Mouse (Mus musculus): Measurements from ENCODE around the gene Gle1. TPM values are rescaled to one million over a fixed set of nuclear protein-coding genes. Genes with fewer than 3 reads are reported as not detected.
A peak's percentile ranks its signal among the peaks of the same experiment; 100 is the strongest.

The Gle1 gene
- polyA plus RNA-seq, 1 experiment from 2014 or later, result 71.1 TPM

DNA sequence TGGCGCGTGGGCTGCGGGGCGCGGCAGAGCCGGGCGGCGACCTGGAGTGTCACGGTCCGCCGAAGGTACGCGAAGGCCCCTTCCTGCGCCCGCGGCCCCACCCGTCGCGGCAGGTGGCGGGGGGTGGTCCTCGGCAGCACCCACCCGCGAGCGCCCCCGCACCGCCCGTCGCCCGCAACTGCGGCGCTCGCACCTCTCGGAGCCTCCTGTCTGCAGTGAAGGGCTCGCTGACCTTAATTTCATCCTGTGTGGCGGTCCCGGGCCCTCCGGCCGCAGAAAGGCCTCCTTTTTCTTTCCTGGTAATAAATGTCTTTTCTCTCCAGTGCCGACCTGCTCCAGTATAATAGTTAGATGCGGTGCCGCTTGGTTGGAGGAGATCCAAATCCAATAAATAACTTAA lies 30.7 kb downstream of the Gle1 start:
- no peaks in the 10 kb centered on the region for H3K9me3 ChIP-seq
- peak overlapping the region; percentile 97 for H3K9ac ChIP-seq
- ATAC-seq (ENCODE audit: low FRiP score, low read depth), result peak; percentile 48
- peaks cover 20% of the 10 kb centered on the region for H3K36me3 ChIP-seq
- peak overlapping the region; percentile 80 for H3K4me2 ChIP-seq (replicated peaks)
- H3K4me1 ChIP-seq, result peaks cover 51% of the 10 kb centered on the region
- no peaks in the 10 kb centered on the region for H3K27me3 ChIP-seq (replicated peaks)
- under 1% methylated on average over 39 of the region's 41 CpGs for WGBS
- peak overlapping the region; percentile 95 for H3K4me3 ChIP-seq
- peak overlapping the region; percentile 92 for H3K27ac ChIP-seq

DNA sequence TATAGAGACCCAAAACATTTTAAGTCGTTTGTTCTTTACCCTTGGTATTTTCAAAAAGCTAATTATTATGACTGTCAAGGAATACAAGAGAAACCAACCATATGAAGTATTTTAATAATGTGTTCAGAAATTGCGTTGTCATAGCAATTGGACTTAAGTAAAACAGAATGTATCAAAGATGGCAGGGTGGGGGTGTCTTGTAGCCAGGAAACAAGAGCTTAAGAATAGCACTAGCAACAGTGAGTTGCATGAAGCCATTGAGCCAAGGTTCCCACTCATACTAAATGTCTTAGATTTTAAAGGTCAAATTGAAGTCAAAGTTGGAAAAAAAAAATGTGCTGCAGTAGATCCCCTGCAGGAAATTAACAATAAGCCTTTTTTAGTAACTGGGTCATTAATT lies 31.6 kb downstream of the Gle1 start:
- 67% methylated on average over 2 of the region's 2 CpGs for WGBS
- no peak overlapping the region for H3K27ac ChIP-seq
- no peak for ATAC-seq (ENCODE audit: low FRiP score, low read depth)
- H3K4me3 ChIP-seq, result peak overlapping the region; percentile 95
- H3K9me3 ChIP-seq, result no peaks in the 10 kb centered on the region
- H3K9ac ChIP-seq, result peak overlapping the region; percentile 97
- peaks cover 20% of the 10 kb centered on the region for H3K36me3 ChIP-seq
- peaks cover 54% of the 10 kb centered on the region for H3K4me1 ChIP-seq
- no peaks in the 10 kb centered on the region for H3K27me3 ChIP-seq (replicated peaks)
- peak overlapping the region; percentile 80 for H3K4me2 ChIP-seq (replicated peaks)

- WGBS, result 48% methylated on average over 5 of the region's 5 CpGs
- peaks cover 20% of the 10 kb centered on the region for H3K36me3 ChIP-seq
- H3K4me2 ChIP-seq (replicated peaks), result peak overlapping the region; percentile 80
- no peak for ATAC-seq (ENCODE audit: low FRiP score, low read depth)
- peak overlapping the region; percentile 44 for H3K9ac ChIP-seq
- 0 out of 2 replicates have a peak overlapping the region, but pooled peaks have one; percentile 7 for H3K4me3 ChIP-seq
- peaks cover 60% of the 10 kb centered on the region for H3K4me1 ChIP-seq
- H3K27me3 ChIP-seq (replicated peaks), result no peaks in the 10 kb centered on the region
- no peak overlapping the region for H3K27ac ChIP-seq
- no peaks in the 10 kb centered on the region for H3K9me3 ChIP-seq
Measured at GRCm38 (mm10) chr2:29967768-29968167, 32.5 kb downstream of the Gle1 start.

DNA sequence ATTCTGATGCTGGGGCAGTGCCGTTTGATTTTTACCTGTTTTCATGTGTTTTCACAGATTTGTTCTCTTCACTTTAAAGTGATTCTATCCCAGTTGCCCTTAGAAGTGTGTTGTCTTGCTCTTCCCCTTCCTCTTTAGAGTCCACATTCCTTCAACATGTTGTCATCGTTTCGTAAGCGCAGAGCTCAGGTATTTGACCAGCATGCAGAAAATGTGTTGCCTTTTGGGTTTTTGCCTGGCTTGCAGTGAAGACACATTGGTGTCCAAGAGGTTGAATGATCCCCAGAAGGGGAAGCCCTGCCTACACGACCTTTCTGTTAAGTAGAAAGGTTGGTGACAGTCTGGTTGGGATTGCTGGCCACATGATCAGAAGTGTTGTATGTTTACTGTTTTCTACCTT lies 33.4 kb downstream of the Gle1 start:
- Histone ChIP-seq H3K27ac (no peak overlapping the region), H3K4me2 (replicated peaks) (peak overlapping the region; percentile 80), H3K4me1 (peaks cover 57% of the 10 kb centered on the region), H3K4me3 (no peak overlapping the region), H3K36me3 (peaks cover 20% of the 10 kb centered on the region), H3K9ac (peak overlapping the region; percentile 33; the same call in 1 of the 2 replicates), H3K27me3 (replicated peaks) (no peaks in the 10 kb centered on the region), H3K9me3 (no peaks in the 10 kb centered on the region)
- ATAC-seq (ENCODE audit: low FRiP score, low read depth), result no peak
- WGBS, result 83% methylated on average over 5 of the region's 5 CpGs

DNA sequence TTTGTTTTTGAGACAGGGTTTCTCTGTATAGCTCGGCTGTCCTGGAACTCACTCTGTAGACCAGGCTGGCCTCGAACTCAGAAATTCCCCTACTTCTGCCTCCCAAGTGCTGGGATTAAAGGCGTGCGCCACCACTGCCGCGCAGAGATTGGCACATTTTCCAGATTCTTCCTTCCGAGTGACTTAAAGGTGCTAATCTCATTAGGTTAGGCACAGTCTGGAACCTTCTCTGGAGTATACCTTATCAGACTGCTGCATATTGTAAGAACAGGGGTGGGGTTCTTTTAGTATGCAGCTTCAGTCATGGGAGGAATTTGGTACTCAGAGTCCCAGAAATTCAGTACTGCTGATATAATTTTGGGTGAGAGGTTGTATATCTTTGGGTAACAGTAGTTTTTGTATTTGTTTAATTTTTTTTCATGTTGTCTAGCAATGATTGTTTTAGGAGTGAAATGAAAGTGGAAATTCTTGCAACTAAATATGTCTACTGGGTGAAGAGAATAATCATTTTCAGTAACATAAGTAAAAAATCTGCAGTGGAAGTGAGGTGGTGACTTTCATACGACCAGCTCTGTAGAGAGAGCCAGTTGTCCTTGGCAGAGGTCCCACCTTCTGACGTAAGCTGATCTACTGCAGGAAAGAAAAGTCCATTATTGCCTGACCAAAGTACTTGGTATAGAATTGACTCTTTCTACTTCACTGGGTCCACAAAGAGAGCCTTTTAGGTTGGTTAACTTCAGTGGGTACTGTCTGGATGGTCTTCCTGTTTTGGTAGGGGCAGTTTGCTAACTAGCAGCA lies 36.8 kb downstream of the Gle1 start:
- Histone ChIP-seq H3K4me1 (peaks cover 47% of the 10 kb centered on the region), H3K36me3 (peaks cover 31% of the 10 kb centered on the region), H3K27ac (no peak overlapping the region), H3K4me3 (no peak overlapping the region), H3K9me3 (no peaks in the 10 kb centered on the region), H3K27me3 (replicated peaks) (no peaks in the 10 kb centered on the region), H3K4me2 (replicated peaks) (no peak overlapping the region), H3K9ac (no peak overlapping the region)
- 84% methylated on average over 9 of the region's 9 CpGs for WGBS
- no peak for ATAC-seq (ENCODE audit: low FRiP score, low read depth)

DNA sequence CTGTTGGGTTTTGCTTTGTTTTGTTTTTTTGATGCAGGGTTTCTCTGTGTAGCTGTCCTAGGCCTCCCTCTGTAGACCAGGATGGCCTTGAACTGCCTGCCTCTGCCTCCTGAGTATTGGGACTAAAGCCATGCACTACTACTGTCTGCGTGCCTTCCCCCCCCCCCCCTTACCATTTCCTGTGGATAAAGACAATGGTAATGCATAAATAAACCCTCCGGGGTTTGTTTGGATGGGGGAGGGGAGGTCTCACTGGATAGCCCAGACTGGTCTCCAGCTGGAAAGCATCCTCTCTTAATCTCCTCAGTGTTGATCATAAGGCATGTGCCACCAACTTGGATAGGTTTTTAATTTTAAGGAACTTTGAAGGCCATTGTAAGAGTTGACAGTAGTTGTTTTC lies 38.3 kb downstream of the Gle1 start:
- Histone ChIP-seq H3K27ac (no peak overlapping the region), H3K4me3 (no peak overlapping the region), H3K36me3 (peaks cover 30% of the 10 kb centered on the region), H3K27me3 (replicated peaks) (no peaks in the 10 kb centered on the region), H3K4me2 (replicated peaks) (0 out of 2 replicates have a peak overlapping the region, but pooled peaks have one; percentile 20), H3K9me3 (no peaks in the 10 kb centered on the region), H3K9ac (no peak overlapping the region), H3K4me1 (peaks cover 32% of the 10 kb centered on the region)
- WGBS, result 5% methylated on average over 2 of the region's 2 CpGs
- ATAC-seq (ENCODE audit: low FRiP score, low read depth), result no peak

GRCm38 (mm10) chr2:29977307-29977706 lies 42.1 kb downstream of the Gle1 start:
- H3K27ac ChIP-seq, result no peak overlapping the region
- peaks cover 52% of the 10 kb centered on the region for H3K36me3 ChIP-seq
- H3K4me1 ChIP-seq, result peaks cover 10% of the 10 kb centered on the region
- H3K4me3 ChIP-seq, result no peak overlapping the region
- H3K27me3 ChIP-seq (replicated peaks), result no peaks in the 10 kb centered on the region
- H3K9me3 ChIP-seq, result no peaks in the 10 kb centered on the region
- H3K4me2 ChIP-seq (replicated peaks), result no peak overlapping the region
- no peak for ATAC-seq (ENCODE audit: low FRiP score, low read depth)
- H3K9ac ChIP-seq, result no peak overlapping the region

DNA sequence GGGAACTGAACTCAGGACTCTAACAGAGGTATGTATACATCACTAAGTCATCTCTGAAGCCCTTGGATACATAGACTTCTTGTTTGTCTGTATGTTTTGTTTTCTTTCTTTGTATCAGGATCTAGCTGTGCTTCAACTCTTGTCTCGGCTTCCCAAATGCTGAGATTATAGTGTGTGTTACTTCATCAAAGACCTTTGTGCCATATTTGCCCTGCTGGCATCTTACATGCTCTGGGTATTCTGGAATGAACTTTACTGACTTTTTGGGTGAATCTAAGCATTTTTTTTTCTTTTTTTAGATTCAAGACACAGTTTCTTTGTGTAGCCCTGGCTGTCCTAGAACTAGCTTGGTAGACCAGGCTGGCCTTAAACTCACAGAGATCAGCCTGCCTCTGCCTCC lies 45.4 kb downstream of the Gle1 start:
- Histone ChIP-seq H3K27me3 (replicated peaks) (no peaks in the 10 kb centered on the region), H3K4me1 (no peaks in the 10 kb centered on the region), H3K9me3 (no peaks in the 10 kb centered on the region), H3K9ac (no peak overlapping the region), H3K36me3 (peaks cover 80% of the 10 kb centered on the region), H3K4me2 (replicated peaks) (no peak overlapping the region), H3K27ac (no peak overlapping the region), H3K4me3 (no peak overlapping the region)
- WGBS, result 100% methylated on average over 1 of the region's 1 CpGs
- ATAC-seq (ENCODE audit: low FRiP score, low read depth), result no peak

DNA sequence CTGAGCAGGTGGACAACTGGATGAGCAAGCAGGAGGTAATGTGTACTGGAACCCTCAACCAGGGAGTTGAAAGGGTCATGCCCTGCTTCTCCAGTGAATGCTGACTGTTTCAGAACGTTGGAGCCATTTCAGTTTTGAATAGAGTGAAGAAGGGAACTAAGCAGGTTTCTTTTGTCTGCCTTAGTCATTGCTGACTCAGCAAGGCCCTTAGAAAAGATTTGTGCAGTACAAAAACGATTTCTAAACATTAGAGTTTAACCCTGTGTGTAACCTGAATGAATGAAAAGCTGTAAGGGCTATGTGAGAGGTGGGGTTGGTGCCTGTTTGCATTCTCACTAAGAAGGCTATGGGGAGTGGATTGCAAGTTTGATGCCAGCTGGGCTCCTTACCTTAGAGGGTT lies 56.7 kb downstream of the Gle1 start:
- H3K27ac ChIP-seq, result no peak overlapping the region
- H3K27me3 ChIP-seq (replicated peaks), result no peaks in the 10 kb centered on the region
- H3K9ac ChIP-seq, result no peak overlapping the region
- no peaks in the 10 kb centered on the region for H3K9me3 ChIP-seq
- ATAC-seq (ENCODE audit: low FRiP score, low read depth), result no peak
- H3K4me3 ChIP-seq, result no peak overlapping the region
- 68% methylated on average over 2 of the region's 2 CpGs for WGBS
- H3K36me3 ChIP-seq, result peaks cover 98% of the 10 kb centered on the region
- no peaks in the 10 kb centered on the region for H3K4me1 ChIP-seq
- no peak overlapping the region for H3K4me2 ChIP-seq (replicated peaks)

DNA sequence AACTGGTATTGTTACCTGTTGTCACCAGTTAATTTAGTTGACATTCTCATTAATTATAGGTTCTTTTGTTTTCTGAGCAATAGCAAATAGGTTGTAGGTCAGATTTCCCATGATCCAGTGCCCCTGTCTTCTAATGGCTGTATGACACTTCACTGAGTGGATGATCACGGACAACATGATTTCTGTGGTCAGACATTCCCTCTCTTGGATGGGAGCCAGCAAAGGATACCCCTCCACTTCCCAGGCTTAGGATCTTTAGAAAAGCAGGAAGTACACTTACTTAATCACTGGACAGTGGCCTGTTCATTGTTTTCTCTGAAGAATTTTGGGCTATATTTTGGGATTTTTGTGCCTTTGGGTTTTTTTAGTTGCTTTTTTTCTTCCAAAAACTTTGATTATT lies 73.9 kb downstream of the Gle1 start:
- no peaks in the 10 kb centered on the region for H3K9me3 ChIP-seq
- H3K27ac ChIP-seq, result no peak overlapping the region
- no peaks in the 10 kb centered on the region for H3K27me3 ChIP-seq (replicated peaks)
- WGBS, result 85% methylated on average over 1 of the region's 1 CpGs
- H3K4me1 ChIP-seq, result no peaks in the 10 kb centered on the region
- no peak overlapping the region for H3K4me3 ChIP-seq
- no peak overlapping the region for H3K9ac ChIP-seq
- ATAC-seq (ENCODE audit: low FRiP score, low read depth), result no peak
- H3K4me2 ChIP-seq (replicated peaks), result no peak overlapping the region
- peaks cover 97% of the 10 kb centered on the region for H3K36me3 ChIP-seq

Small RNAs within 50 kb of the gene (microRNA-seq; reads per million reads assigned to microRNA genes)
- 0.66 reads per million for gene Mir6997

Other genes with a start within 250 kb of the Gle1 start
- gene Gm13420, start 183.7 kb upstream of the Gle1 start, polyA plus RNA-seq (2016; fragmentation: Nextera tagmentation; extraction: Ambion mirVana), result not detected in 2 replicates
- gene Gm13547, start 176.1 kb upstream of the Gle1 start, polyA plus RNA-seq (2016; fragmentation: Nextera tagmentation; extraction: Ambion mirVana), result 0.44 and 0.91 TPM in 2 replicates
- gene Coq4, start 147.9 kb upstream of the Gle1 start, polyA plus RNA-seq (2016; fragmentation: Nextera tagmentation; extraction: Ambion mirVana), result 32.7 and 36.4 TPM in 2 replicates
- 44.4 and 44.7 TPM in 2 replicates for gene Trub2, start 146.9 kb upstream of the Gle1 start, polyA plus RNA-seq (2016; fragmentation: Nextera tagmentation; extraction: Ambion mirVana)
- gene Slc27a4, start 132.8 kb upstream of the Gle1 start, polyA plus RNA-seq (2016; fragmentation: Nextera tagmentation; extraction: Ambion mirVana), result 32.7 and 34.7 TPM in 2 replicates
- 17.2 and 19.2 TPM in 2 replicates for gene Urm1, start 115.4 kb upstream of the Gle1 start, polyA plus RNA-seq (2016; fragmentation: Nextera tagmentation; extraction: Ambion mirVana)
- 24.0 and 24.6 TPM in 2 replicates for gene Cercam, start 66.3 kb upstream of the Gle1 start, polyA plus RNA-seq (2016; fragmentation: Nextera tagmentation; extraction: Ambion mirVana)
- gene Odf2, start 46.2 kb upstream of the Gle1 start, polyA plus RNA-seq (2016; fragmentation: Nextera tagmentation; extraction: Ambion mirVana), result 84.0 and 98.5 TPM in 2 replicates
- 177 and 206 TPM in 2 replicates for gene Sptan1, start 30.1 kb downstream of the Gle1 start, polyA plus RNA-seq (2016; fragmentation: Nextera tagmentation; extraction: Ambion mirVana)
- 37.4 and 41.4 TPM in 2 replicates for gene Wdr34, start 113.5 kb downstream of the Gle1 start, polyA plus RNA-seq (2016; fragmentation: Nextera tagmentation; extraction: Ambion mirVana)
- gene Set, start 122.0 kb downstream of the Gle1 start, polyA plus RNA-seq (2016; fragmentation: Nextera tagmentation; extraction: Ambion mirVana), result 572 and 583 TPM in 2 replicates
- gene Pkn3, start 142.3 kb downstream of the Gle1 start, polyA plus RNA-seq (2016; fragmentation: Nextera tagmentation; extraction: Ambion mirVana), result 6.4 and 6.9 TPM in 2 replicates
- gene Zdhhc12, start 158.2 kb downstream of the Gle1 start, polyA plus RNA-seq (2016; fragmentation: Nextera tagmentation; extraction: Ambion mirVana), result 25.3 and 27.9 TPM in 2 replicates
- 10.6 and 11.1 TPM in 2 replicates for gene Zer1, start 189.2 kb downstream of the Gle1 start, polyA plus RNA-seq (2016; fragmentation: Nextera tagmentation; extraction: Ambion mirVana)
- gene Tbc1d13, start 198.3 kb downstream of the Gle1 start, polyA plus RNA-seq (2016; fragmentation: Nextera tagmentation; extraction: Ambion mirVana), result 8.2 and 11.3 TPM in 2 replicates
- 17.1 and 17.7 TPM in 2 replicates for gene Endog, start 236.1 kb downstream of the Gle1 start, polyA plus RNA-seq (2016; fragmentation: Nextera tagmentation; extraction: Ambion mirVana)
- gene Spout1, start 243.0 kb downstream of the Gle1 start, polyA plus RNA-seq (2016; fragmentation: Nextera tagmentation; extraction: Ambion mirVana), result 59.4 and 61.0 TPM in 2 replicates